Mouse (Mus musculus) myocyte (in vitro differentiated cells): Measurements from ENCODE around the gene Gm47189. TPM values are rescaled to one million over a fixed set of nuclear protein-coding genes. Genes with fewer than 3 reads are reported as not detected.
"Not testable (repeated sequence)": the region's sequence is repeated elsewhere in the genome, so short reads cannot be mapped to it uniquely, and the experiment has no call there.

ENCODE experiments used
- H3K27me3 ChIP-seq: one replicate; pipeline ENCODE4 v1.6.1; 2011; ENCODE audit not compliant: control insufficient read depth, insufficient read depth, insufficient read length
- H3K36me3 ChIP-seq: one replicate; pipeline ENCODE4 v1.6.1; 2011; ENCODE audit not compliant: control insufficient read depth, insufficient read depth
- H3K4me2 ChIP-seq: one replicate; pipeline ENCODE4 v1.6.1; 2011; ENCODE audit warnings: low read depth, control low read depth
- H3K4me3 ChIP-seq: one replicate; pipeline ENCODE4 v1.5.1; 2011; ENCODE audit warnings: mild to moderate bottlenecking, control low read depth, moderate library complexity
- H3K79me2 ChIP-seq: one replicate; pipeline ENCODE4 v1.6.1; 2011; ENCODE audit not compliant: control insufficient read depth, insufficient read depth
- H3ac ChIP-seq: one replicate; pipeline ENCODE4 v1.6.1; 2011; ENCODE audit not compliant: control insufficient read depth, insufficient read length
- polyA plus RNA-seq: library from polyadenylated mRNA; unstranded; fragments of >200 nt; fragmentation: generic; extraction: Trizol; gene quantifications from one replicate; pipeline ENCODE4 v1.2.1, GENCODE M21; 2012; ENCODE audit warnings: missing spikeins

Gm47189 gene
- not detected for polyA plus RNA-seq

- H3K27me3 ChIP-seq, H3ac ChIP-seq, H3K79me2 ChIP-seq, H3K4me2 ChIP-seq, H3K36me3 ChIP-seq, H3K4me3 ChIP-seq: not testable (repeated sequence)
These were observed at the start of gene Gm47189 for GRCm38 (mm10) chr14:41772341-41772740. Gm47189 (minus strand) TSS chr14:41772441.

DNA sequence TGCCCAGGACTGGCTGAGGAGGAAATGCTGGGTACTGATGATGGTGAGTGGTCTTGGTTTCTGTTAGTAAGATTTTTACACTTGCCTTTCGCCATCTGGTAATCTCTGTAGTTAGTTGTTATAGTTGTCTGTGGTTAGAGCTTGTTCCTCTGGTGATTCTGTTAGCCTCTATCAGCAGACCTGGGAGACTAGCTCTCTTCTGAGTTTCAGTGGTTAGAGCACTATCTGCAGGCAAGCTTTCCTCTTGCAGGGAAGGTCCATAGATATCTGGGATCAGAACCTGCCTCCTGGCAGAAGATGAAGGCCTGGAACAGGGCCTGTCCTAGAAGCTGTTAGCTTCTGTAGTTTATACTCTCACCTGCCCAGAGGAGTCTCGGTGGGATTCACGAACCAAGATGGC lies 16.3 kb downstream of the Gm47189 start:
- H3K79me2 ChIP-seq, H3K27me3 ChIP-seq, H3ac ChIP-seq, H3K4me2 ChIP-seq, H3K36me3 ChIP-seq, H3K4me3 ChIP-seq: not testable (repeated sequence)

- H3K4me3 ChIP-seq, H3K27me3 ChIP-seq, H3K79me2 ChIP-seq: not testable (repeated sequence)
These were observed 21.7 kb downstream of the Gm47189 start, which contains the start of gene Gm7929 for GRCm38 (mm10) chr14:41750514-41750913. Gm7929 (minus strand) TSS chr14:41750614.

GRCm38 (mm10) chr14:41723437-41723836 lies 48.8 kb downstream of the Gm47189 start:
- not testable (repeated sequence) for H3K79me2 ChIP-seq, H3K4me2 ChIP-seq, H3K36me3 ChIP-seq, H3K27me3 ChIP-seq, H3ac ChIP-seq, H3K4me3 ChIP-seq

More at GRCm38 (mm10) chr14:41750514-41750913, 21.7 kb downstream of the Gm47189 start, which contains the start of gene Gm7929:
- not testable (repeated sequence) for H3ac ChIP-seq, H3K36me3 ChIP-seq, H3K4me2 ChIP-seq

DNA sequence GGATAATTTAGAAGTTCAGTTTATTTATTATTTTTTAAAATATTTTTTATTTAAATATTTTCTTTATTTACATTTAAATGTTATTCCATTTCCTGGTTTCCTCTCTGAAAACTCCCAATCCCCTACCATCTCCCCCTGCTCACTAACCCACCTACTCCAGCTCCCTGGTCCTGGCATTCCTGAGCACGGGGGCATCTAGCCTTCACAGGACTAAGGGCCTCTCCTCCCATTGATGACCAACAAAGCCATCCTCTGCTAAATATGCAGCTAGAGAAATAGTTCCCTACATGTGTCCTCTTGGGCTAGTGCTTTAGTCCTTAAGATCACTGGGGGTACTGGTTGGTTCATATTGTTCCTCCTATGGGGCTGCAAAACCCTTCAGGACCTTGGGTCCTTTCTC lies 55.1 kb downstream of the Gm47189 start:
- H3K27me3 ChIP-seq, H3K79me2 ChIP-seq, H3K36me3 ChIP-seq, H3ac ChIP-seq, H3K4me2 ChIP-seq, H3K4me3 ChIP-seq: not testable (repeated sequence)

Other genes starting within 250 kb of the Gm47189 start
- not detected for gene Gm7970, start 216.9 kb downstream of the Gm47189 start, polyA plus RNA-seq
- not detected for gene 1700049E17Rik2, start 199.2 kb downstream of the Gm47189 start, polyA plus RNA-seq
- gene Gm3072, start 147.8 kb downstream of the Gm47189 start, polyA plus RNA-seq, result not detected
- gene Gm3676, start 126.0 kb downstream of the Gm47189 start, polyA plus RNA-seq, result not detected
- gene Gm8068, start 70.6 kb downstream of the Gm47189 start, polyA plus RNA-seq, result not detected
- gene Gm7929, start 21.8 kb downstream of the Gm47189 start, polyA plus RNA-seq, result not detected
- not detected for gene Gm7980, start 134.8 kb upstream of the Gm47189 start, polyA plus RNA-seq
- not detected for gene 1700049E17Rik1, start 152.5 kb upstream of the Gm47189 start, polyA plus RNA-seq
- gene 1700024B05Rik, start 171.6 kb upstream of the Gm47189 start, polyA plus RNA-seq, result not detected
- gene Gm6401, start 195.5 kb upstream of the Gm47189 start, polyA plus RNA-seq, result not detected
- not detected for gene Gm3543, start 210.9 kb upstream of the Gm47189 start, polyA plus RNA-seq